Mouse (Mus musculus) heart, embryonic 11.5 days (tissue): ENCODE measurements around the gene Ap2m1. TPM values are rescaled to one million over a fixed set of nuclear protein-coding genes. Genes with fewer than 3 reads are reported as not detected.
"Not testable (repeated sequence)": the region's sequence is repeated elsewhere in the genome, so short reads cannot be mapped to it uniquely, and the experiment has no call there.

Source experiments
- ATAC-seq: fragments of 200-750 bp; cut with Nextera tagmentation; replicated peaks from 2 replicates; pipeline ENCODE4 v1.8.0; 2017; ENCODE audit warnings: moderate library complexity; ENCODE audit not compliant: insufficient number of reproducible peaks, low FRiP score, low TSS enrichment
- H3K27ac ChIP-seq: fragments of 300-500 bp; sonication (generic); 2 replicates; pipeline ENCODE4 v1.5.1; 2014; ENCODE audit warnings: mild to moderate bottlenecking, low read depth, low read length
- H3K27me3 ChIP-seq: fragments of 300-500 bp; sonication (generic); 2 replicates; pipeline ENCODE4 v1.6.1; 2014; ENCODE audit warnings: mild to moderate bottlenecking, low read length, mixed read lengths; ENCODE audit not compliant: control insufficient read depth, insufficient read depth
- H3K36me3 ChIP-seq: fragments of 300-500 bp; sonication (generic); 2 replicates; pipeline ENCODE4 v1.6.1; 2014; ENCODE audit warnings: mild to moderate bottlenecking, low read length, moderate library complexity, mixed read lengths; ENCODE audit not compliant: control insufficient read depth, insufficient read depth
- H3K4me1 ChIP-seq: fragments of 300-500 bp; sonication (generic); 2 replicates; pipeline ENCODE4 v1.6.1; 2014; ENCODE audit warnings: low read length; ENCODE audit not compliant: control insufficient read depth, insufficient read depth
- H3K4me2 ChIP-seq: fragments of 300-500 bp; sonication (generic); 2 replicates; pipeline ENCODE4 v1.6.1; 2014; ENCODE audit warnings: mild to moderate bottlenecking, moderate library complexity
- H3K4me3 ChIP-seq: fragments of 300-500 bp; sonication (generic); 2 replicates; pipeline ENCODE4 v1.5.1; 2014; ENCODE audit warnings: low read depth, low read length
- H3K9ac ChIP-seq: fragments of 300-500 bp; sonication (generic); 2 replicates; pipeline ENCODE4 v1.6.1; 2014; ENCODE audit warnings: mild to moderate bottlenecking, low read depth, low read length, moderate library complexity
- H3K9me3 ChIP-seq: fragments of 300-500 bp; sonication (generic); replicated peaks from 2 replicates; pipeline ENCODE4 v1.6.1; 2016; ENCODE audit warnings: low read length; ENCODE audit not compliant: control insufficient read depth
- WGBS: fragments of 180-500 bp; shearing (Covaris S2); extraction: QIAGEN DNeasy Blood & Tissue Kit; methylation state at CpG from one replicate; pipeline ENCODE4 v1.1.7; 2014; ENCODE audit not compliant: insufficient replicate concordance; 5-methylcytosine and 5-hydroxymethylcytosine counted together
- polyA plus RNA-seq: library from polyadenylated mRNA; unstranded; fragments of >200 nt; fragmentation: Nextera tagmentation; extraction: Ambion mirVana; gene quantifications from 2 replicates; pipeline ENCODE4 v1.2.1, GENCODE M21; 2014

Gene Ap2m1
- 490 and 502 TPM in 2 replicates for polyA plus RNA-seq

GRCm38 (mm10) chr16:20535296-20536080 lies at the start of gene Ap2m1:
Gene Ap2m1, plus strand, starts transcription at chr16:20535478.
- peak within 1 kb of the TSS; percentile 84 for H3K27ac ChIP-seq
- H3K36me3 ChIP-seq, result peaks cover 32% of the 10 kb centered on the region
- under 1% methylated on average over 52 of the region's 52 CpGs for WGBS
- H3K9me3 ChIP-seq, result no peaks in the 10 kb centered on the region
- peak within 1 kb of the TSS; percentile 91 for H3K4me2 ChIP-seq
- H3K4me3 ChIP-seq, result peak within 1 kb of the TSS; percentile 78
- peaks cover 25% of the 10 kb centered on the region for H3K4me1 ChIP-seq
- H3K9ac ChIP-seq, result peak within 1 kb of the TSS; percentile 89
- peak; percentile 96 for ATAC-seq
- H3K27me3 ChIP-seq, result no peaks in the 10 kb centered on the region

- Histone ChIP-seq H3K4me1 (no peaks in the 10 kb centered on the region), H3K36me3 (no peaks in the 10 kb centered on the region), H3K27me3 (no peaks in the 10 kb centered on the region), H3K4me2 (no peak overlapping the region), H3K4me3 (no peak overlapping the region), H3K9ac (no peak overlapping the region), H3K27ac (no peak overlapping the region), H3K9me3 (no peaks in the 10 kb centered on the region)
- 68% methylated on average over 3 of the region's 3 CpGs for WGBS
- ATAC-seq, result no peak
Measured at GRCm38 (mm10) chr16:20486048-20486447, 49.2 kb upstream of the Ap2m1 start.

DNA sequence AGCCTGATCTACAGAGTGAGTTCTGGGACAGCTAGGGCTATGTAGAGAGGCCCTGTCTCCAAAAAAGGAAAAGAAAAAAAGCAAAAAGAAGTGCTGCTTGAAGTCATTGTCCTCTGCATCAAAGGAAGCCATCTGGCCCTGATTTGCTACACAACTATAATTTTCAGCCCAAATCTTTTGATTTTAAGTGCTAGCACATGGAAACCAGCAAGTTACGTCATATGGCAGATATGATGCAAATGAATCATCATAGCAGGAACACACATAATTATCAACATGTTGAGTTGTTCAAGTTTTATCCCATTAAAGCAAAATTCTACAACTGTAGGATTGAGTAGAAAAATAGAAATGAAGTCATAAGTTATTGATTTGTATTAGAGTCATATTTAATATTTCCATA lies 47.1 kb upstream of the Ap2m1 start:
- WGBS, result 85% methylated on average over 1 of the region's 1 CpGs
- ATAC-seq, result no peak
- H3K9me3 ChIP-seq, result no peaks in the 10 kb centered on the region

DNA sequence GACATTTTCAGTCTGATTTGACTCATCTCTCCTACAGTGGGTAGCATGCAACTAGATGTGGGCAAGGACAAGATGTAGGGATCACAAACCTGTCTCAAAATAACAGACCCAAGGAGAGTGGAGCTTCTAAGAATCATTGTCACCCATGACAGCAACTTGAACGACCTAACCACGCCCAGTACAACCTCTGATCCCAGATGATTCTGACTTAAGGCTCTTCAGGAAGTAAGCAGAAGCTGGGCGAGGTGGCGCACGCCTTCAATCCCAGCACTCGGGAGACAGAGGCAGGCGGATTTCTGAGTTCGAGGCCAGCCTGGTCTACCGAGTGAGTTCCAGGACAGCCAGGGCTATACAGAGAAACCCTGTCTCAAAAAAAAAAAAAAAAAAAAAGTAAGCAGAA lies 46.5 kb upstream of the Ap2m1 start:
- H3K27ac ChIP-seq, H3K9me3 ChIP-seq, H3K4me2 ChIP-seq, H3K4me3 ChIP-seq, H3K36me3 ChIP-seq, ATAC-seq, H3K27me3 ChIP-seq, H3K9ac ChIP-seq, H3K4me1 ChIP-seq: not testable (repeated sequence)
- 83% methylated on average over 9 of the region's 9 CpGs for WGBS

More for the DNA sequence above, 47.1 kb upstream of the Ap2m1 start:
- Histone ChIP-seq H3K4me3 (no peak overlapping the region), H3K4me1 (no peaks in the 10 kb centered on the region), H3K9ac (no peak overlapping the region), H3K36me3 (no peaks in the 10 kb centered on the region), H3K27me3 (no peaks in the 10 kb centered on the region), H3K4me2 (no peak overlapping the region), H3K27ac (no peak overlapping the region)

DNA sequence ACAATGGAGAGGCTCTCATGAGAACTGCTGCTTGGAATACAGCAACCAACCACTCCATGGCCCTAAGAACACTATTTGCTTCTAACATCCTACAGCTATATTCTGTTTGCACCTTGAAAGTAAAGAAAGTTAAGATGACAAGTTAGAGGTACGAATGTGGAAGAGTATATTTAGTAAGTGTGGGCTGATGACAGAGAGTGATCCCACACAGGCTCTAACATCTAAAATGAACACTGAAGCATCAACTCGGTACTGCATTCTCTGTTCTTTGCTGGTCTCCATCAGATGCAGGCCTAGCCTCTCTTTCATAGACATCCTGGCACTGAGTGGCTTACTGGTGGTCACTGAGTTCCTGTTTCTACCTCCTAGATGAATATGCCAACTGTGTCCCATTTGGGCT lies 46.0 kb upstream of the Ap2m1 start:
- Histone ChIP-seq H3K36me3 (no peaks in the 10 kb centered on the region), H3K9me3 (no peaks in the 10 kb centered on the region), H3K27ac (no peak overlapping the region), H3K4me1 (no peaks in the 10 kb centered on the region), H3K27me3 (no peaks in the 10 kb centered on the region), H3K9ac (no peak overlapping the region), H3K4me2 (no peak overlapping the region), H3K4me3 (no peak overlapping the region)
- ATAC-seq, result no peak
- WGBS, result 64% methylated on average over 2 of the region's 2 CpGs

- no peaks in the 10 kb centered on the region for H3K27me3 ChIP-seq
- H3K9me3 ChIP-seq, result no peaks in the 10 kb centered on the region
- ATAC-seq, result 0 out of 2 replicates have a peak, but pooled peaks have one; percentile 26
- H3K36me3 ChIP-seq, result no peaks in the 10 kb centered on the region
- no peaks in the 10 kb centered on the region for H3K4me1 ChIP-seq
- 38% methylated on average over 2 of the region's 2 CpGs for WGBS
- no peak overlapping the region for H3K4me3 ChIP-seq
- no peak overlapping the region for H3K4me2 ChIP-seq
- H3K9ac ChIP-seq, result no peak overlapping the region
- H3K27ac ChIP-seq, result no peak overlapping the region
Measured at GRCm38 (mm10) chr16:20490581-20490980, 44.7 kb upstream of the Ap2m1 start.

GRCm38 (mm10) chr16:20491301-20491700 lies 44.0 kb upstream of the Ap2m1 start:
- ATAC-seq, result no peak
- Histone ChIP-seq H3K4me2 (no peak overlapping the region), H3K36me3 (no peaks in the 10 kb centered on the region), H3K4me3 (no peak overlapping the region), H3K27ac (no peak overlapping the region), H3K27me3 (no peaks in the 10 kb centered on the region), H3K4me1 (no peaks in the 10 kb centered on the region), H3K9me3 (no peaks in the 10 kb centered on the region), H3K9ac (no peak overlapping the region)
- 60% methylated on average over 2 of the region's 2 CpGs for WGBS

GRCm38 (mm10) chr16:20493452-20493851 lies 41.8 kb upstream of the Ap2m1 start:
- WGBS, result 78% methylated on average over 2 of the region's 2 CpGs

More at GRCm38 (mm10) chr16:20493452-20493851, 41.8 kb upstream of the Ap2m1 start:
- Histone ChIP-seq H3K9me3 (no peaks in the 10 kb centered on the region), H3K27me3 (no peaks in the 10 kb centered on the region), H3K27ac (no peak overlapping the region), H3K4me1 (no peaks in the 10 kb centered on the region), H3K4me3 (no peak overlapping the region), H3K4me2 (no peak overlapping the region), H3K36me3 (no peaks in the 10 kb centered on the region), H3K9ac (no peak overlapping the region)
- no peak for ATAC-seq
